Mouse (Mus musculus) thymus, adult 2 months (tissue): Measurements from ENCODE around the gene Fis1. TPM values are rescaled to one million over a fixed set of nuclear protein-coding genes. Genes with fewer than 3 reads are reported as not detected.

Source experiments
- DNase-seq: peaks from one replicate; pipeline ENCODE4 v3.0.0; 2021
- H3K27ac ChIP-seq: fragments of 200-500 bp; 2 replicates; pipeline ENCODE4 v1.5.1; 2012; ENCODE audit warnings: low read length, control low read depth; ENCODE audit not compliant: control insufficient read depth, insufficient read depth
- H3K27me3 ChIP-seq: fragments of 200-500 bp; 2 replicates; pipeline ENCODE4 v1.6.1; 2012; ENCODE audit warnings: mild to moderate bottlenecking, low read length, moderate library complexity, mixed read lengths; ENCODE audit not compliant: control insufficient read depth, insufficient read depth
- H3K36me3 ChIP-seq: fragments of 200-500 bp; 2 replicates; pipeline ENCODE4 v1.6.1; 2012; ENCODE audit warnings: mild to moderate bottlenecking, low read length, moderate library complexity; ENCODE audit not compliant: control insufficient read depth, insufficient read depth
- H3K4me1 ChIP-seq: fragments of 200-500 bp; replicated peaks from 2 replicates; pipeline ENCODE4 v1.6.1; 2012; ENCODE audit warnings: low read length; ENCODE audit not compliant: control insufficient read depth, insufficient read depth
- H3K4me3 ChIP-seq: fragments of 200-500 bp; 2 replicates; pipeline ENCODE4 v1.5.1; 2012; ENCODE audit warnings: mild to moderate bottlenecking, low read length, control low read depth, moderate library complexity; ENCODE audit not compliant: control insufficient read depth, insufficient read depth
- CTCF ChIP-seq: fragments of 200-500 bp; IDR thresholded peaks from 2 replicates; pipeline ENCODE4 v1.5.1; 2012; ENCODE audit warnings: mild to moderate bottlenecking, control low read depth, low read length, moderate library complexity, borderline replicate concordance; ENCODE audit not compliant: control insufficient read depth, poor library complexity, insufficient read depth; ENCODE audit errors: extremely low read depth
- POLR2A ChIP-seq: fragments of 200-500 bp; IDR thresholded peaks from 2 replicates; pipeline ENCODE4 v1.6.1; 2012; ENCODE audit warnings: mild to moderate bottlenecking, low read length, control low read depth, moderate library complexity; ENCODE audit not compliant: control insufficient read depth, poor library complexity, insufficient read depth; ENCODE audit errors: extremely low read depth
- WGBS: fragments of 180-500 bp; shearing (Covaris S2); methylation state at CpG from one replicate; pipeline ENCODE4 v1.1.7; 2018; 5-methylcytosine and 5-hydroxymethylcytosine counted together
- polyA plus RNA-seq: library from polyadenylated mRNA; depleted of rRNA; stranded (reverse); fragments of >200 nt; gene quantifications from 2 replicates; pipeline ENCODE4 v1.2.3, GENCODE M21; 2012

Fis1 gene
- polyA plus RNA-seq, 1 experiment, result 214 TPM

DNA sequence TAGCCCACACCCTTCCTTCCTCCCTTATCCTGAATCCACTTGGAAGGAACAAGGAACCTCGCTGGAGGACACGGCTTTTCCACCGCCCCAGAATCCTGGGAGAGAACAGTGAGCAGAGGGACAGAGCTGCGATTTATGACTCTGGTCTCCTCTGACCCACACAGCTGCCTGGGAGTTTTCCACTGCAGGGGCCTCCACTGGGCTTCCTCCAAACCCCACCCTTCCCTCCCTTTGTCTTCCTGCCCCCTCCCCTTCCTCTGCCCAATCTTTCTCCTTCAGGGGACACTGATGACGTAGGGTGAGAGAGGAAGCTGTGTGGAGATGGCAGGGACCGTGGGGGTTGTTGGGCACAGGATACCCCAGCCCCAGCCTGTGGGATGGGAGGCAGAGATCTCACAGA, 13.3 kb downstream of the Fis1 start, which contains the start of gene Cldn15:
Gene Cldn15 (plus strand): TSS at position 286 of the 400 bp plus-strand sequence.
- no peak for DNase-seq
- Histone ChIP-seq H3K27ac (no peak within 1 kb of the TSS), H3K4me3 (no peak within 1 kb of the TSS), H3K36me3 (peaks cover 6% of the 10 kb centered on the region; the same call in 1 of the 2 replicates), H3K4me1 (0 out of 2 replicates have a peak, but pooled peaks cover 3% of the 10 kb centered on the region), H3K27me3 (no peaks in the 10 kb centered on the region)
- WGBS, result 88% methylated on average over 6 of the region's 6 CpGs
- TF ChIP-seq CTCF (no peak), POLR2A (no peak)

DNA sequence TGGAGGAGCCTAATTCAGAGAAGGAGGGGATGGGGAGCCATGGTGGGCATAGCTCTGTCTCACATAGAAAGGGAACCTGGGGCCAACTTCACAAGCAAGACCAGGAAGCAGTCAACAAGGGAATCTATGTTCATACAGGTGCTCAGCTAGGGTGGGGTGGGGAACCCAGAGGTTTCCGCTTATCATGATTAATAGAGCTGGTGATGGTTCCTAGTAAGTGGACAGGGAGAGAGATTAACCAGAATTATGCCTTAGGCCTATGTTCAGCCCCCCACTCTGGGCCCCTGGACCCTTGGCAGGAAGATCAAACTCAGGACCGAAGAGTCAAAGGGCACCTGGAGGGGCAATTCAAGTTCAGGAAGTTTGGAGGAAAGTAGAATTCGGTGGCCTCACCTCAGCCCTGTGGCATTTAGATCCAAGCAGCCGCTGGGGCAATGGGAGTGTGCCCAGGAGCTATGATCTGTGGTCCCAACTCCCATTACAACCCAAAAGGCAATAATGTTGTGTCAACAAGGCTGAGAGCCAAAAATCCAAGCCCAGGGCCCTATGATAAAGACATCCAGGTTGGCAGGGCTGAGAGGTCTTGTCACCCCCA, 13.9 kb downstream of the Fis1 start:
- Histone ChIP-seq H3K27ac (no peak overlapping the region), H3K36me3 (peaks cover 6% of the 10 kb centered on the region; the same call in 1 of the 2 replicates)

DNA sequence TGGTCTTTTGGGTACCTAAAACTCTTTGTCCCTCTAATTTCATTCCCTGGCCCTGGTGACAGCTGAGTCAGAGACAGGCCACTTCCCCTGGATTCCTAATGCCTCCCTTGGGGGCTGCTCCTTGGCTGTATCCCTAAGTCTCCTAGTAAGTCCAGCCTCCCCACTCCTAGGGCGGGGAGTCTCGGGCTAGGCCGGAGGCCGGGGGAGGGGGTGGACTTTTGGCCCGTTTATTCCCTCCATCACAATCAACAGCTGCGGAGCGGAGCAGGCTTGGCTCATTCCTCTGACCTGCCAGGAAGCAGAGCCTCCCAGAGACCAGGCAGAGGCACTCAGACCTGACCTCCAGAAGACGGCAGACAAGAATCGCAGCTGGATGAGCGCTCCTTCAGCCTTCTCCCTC, 14.5 kb downstream of the Fis1 start:
- 94% methylated on average over 10 of the region's 10 CpGs for WGBS
- Histone ChIP-seq H3K27ac (no peak overlapping the region), H3K27me3 (no peaks in the 10 kb centered on the region), H3K4me1 (no peaks in the 10 kb centered on the region), H3K36me3 (peaks cover 6% of the 10 kb centered on the region; the same call in 1 of the 2 replicates), H3K4me3 (no peak overlapping the region)
- DNase-seq, result no peak
- no peak for TF ChIP-seq CTCF
- no peak for TF ChIP-seq POLR2A

More for the DNA sequence above, 13.9 kb downstream of the Fis1 start:
- Histone ChIP-seq H3K4me3 (no peak overlapping the region), H3K4me1 (no peaks in the 10 kb centered on the region), H3K27me3 (no peaks in the 10 kb centered on the region)
- WGBS, result 81% methylated on average over 4 of the region's 4 CpGs
- DNase-seq, result no peak
- no peak for TF ChIP-seq POLR2A
- no peak for TF ChIP-seq CTCF

DNA sequence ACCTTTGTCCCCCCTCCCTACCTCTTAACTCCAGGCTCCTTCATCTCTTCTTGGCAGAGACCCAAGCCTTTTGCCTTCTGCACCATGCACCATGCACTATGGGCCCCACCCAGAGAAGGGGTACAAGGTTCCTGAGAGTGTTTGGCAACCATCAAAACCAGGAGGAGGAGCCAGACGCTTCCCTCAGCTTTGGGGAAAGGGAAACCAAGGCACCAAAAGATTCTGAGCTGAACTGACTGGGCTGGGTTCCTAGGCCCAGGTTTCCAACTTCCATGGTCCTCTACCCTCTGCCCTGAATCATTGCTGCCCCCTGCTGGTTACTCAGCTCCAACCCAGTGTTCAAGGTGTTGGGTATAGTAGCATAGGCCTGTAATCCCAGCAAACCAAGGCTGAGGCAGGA, 17.6 kb downstream of the Fis1 start:
- TF ChIP-seq POLR2A (no peak), CTCF (peak; percentile 54; the same call in 1 of the 2 replicates)
- H3K27me3 ChIP-seq, result no peaks in the 10 kb centered on the region
- 79% methylated on average over 1 of the region's 1 CpGs for WGBS
- no peak overlapping the region for H3K27ac ChIP-seq
- no peak overlapping the region for H3K4me3 ChIP-seq
- H3K36me3 ChIP-seq, result no peaks in the 10 kb centered on the region
- DNase-seq, result peak; percentile 72
- H3K4me1 ChIP-seq, result no peaks in the 10 kb centered on the region

DNA sequence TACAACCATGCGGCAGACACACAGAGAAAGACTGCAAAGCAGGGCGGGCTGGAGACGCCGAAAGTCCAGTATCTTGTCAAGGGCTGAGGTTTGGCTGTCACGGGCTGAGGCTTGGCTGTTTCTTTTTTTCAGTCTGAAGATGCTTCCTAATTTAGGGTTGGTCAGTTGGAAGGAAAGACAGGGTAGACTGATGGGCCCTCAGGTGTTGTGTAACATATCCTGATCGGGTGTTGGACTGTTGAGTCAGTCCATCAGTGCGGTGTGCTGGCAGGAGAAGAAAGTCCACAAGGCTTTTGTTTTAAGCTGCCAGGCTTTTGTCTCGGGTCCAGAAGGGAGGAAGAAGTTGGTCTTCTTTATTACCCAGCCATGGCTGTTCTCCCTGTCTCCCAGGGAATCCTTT, 20.6 kb downstream of the Fis1 start:
- DNase-seq, result no peak
- H3K36me3 ChIP-seq, result no peaks in the 10 kb centered on the region
- no peaks in the 10 kb centered on the region for H3K27me3 ChIP-seq
- TF ChIP-seq CTCF (no peak), POLR2A (no peak)
- H3K4me1 ChIP-seq, result no peaks in the 10 kb centered on the region
- WGBS, result 85% methylated on average over 8 of the region's 8 CpGs
- H3K27ac ChIP-seq, result no peak overlapping the region
- no peak overlapping the region for H3K4me3 ChIP-seq

DNA sequence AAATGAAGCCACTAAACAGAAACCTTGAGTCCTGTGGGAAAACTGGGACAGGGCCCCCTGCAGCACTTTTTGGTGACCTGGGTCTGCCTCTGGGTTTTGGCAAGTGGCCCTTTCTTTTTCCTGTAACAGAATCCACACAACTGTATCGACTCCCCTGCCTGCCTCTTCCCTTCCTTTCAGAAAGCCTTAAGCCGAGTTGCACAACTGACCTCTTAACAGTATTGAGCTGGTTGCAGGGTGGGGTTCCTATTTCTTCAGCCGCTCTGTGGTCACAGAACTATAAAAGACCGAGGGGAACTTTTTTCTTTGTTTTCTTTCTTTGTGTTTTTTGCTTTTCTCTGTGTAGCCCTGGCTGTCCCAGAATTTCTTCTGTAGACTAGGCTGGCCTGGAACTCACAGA, 24.7 kb downstream of the Fis1 start:
- 24% methylated on average over 4 of the region's 4 CpGs for WGBS
- no peak for DNase-seq
- Histone ChIP-seq H3K27ac (no peak overlapping the region), H3K36me3 (no peaks in the 10 kb centered on the region), H3K4me1 (no peaks in the 10 kb centered on the region), H3K27me3 (no peaks in the 10 kb centered on the region), H3K4me3 (no peak overlapping the region)
- TF ChIP-seq CTCF (no peak), POLR2A (no peak)
